Mouse (Mus musculus) layer of hippocampus, adult 18-20 months (tissue): ENCODE measurements around the gene Chrm1. TPM values are rescaled to one million over a fixed set of nuclear protein-coding genes. Genes with fewer than 3 reads are reported as not detected.
"Not testable (repeated sequence)": the region's sequence is repeated elsewhere in the genome, so short reads cannot be mapped to it uniquely, and the experiment has no call there.

Experiments used
- DNase-seq, 2 experiments: peaks; one replicate each; pipeline ENCODE4 v3.0.0; 2022; ENCODE audit warnings: low spot score in 2 of 2
- total RNA-seq, 2 experiments: library from RNA; stranded (reverse); gene quantifications; 2 replicates each; pipeline ENCODE4 v1.2.3; 2021

Chrm1 gene
- total RNA-seq, 2 experiments from 2014 or later: 178 to 184 TPM

GRCm38 (mm10) chr19:8715868-8716766 lies 52.5 kb downstream of the Chrm1 start:
- no peak for DNase-seq

GRCm38 (mm10) chr19:8716767-8717475 lies 53.3 kb downstream of the Chrm1 start:
- no peak for DNase-seq

- peak in 1 of 2 experiments; percentile 69 for DNase-seq
Observed at GRCm38 (mm10) chr19:8718357-8718756, 54.8 kb downstream of the Chrm1 start.

- DNase-seq: not testable (repeated sequence)
Observed at GRCm38 (mm10) chr19:8719037-8719436, 55.4 kb downstream of the Chrm1 start.

- DNase-seq: no peak
Observed at GRCm38 (mm10) chr19:8721378-8721777, 57.8 kb downstream of the Chrm1 start.

DNA sequence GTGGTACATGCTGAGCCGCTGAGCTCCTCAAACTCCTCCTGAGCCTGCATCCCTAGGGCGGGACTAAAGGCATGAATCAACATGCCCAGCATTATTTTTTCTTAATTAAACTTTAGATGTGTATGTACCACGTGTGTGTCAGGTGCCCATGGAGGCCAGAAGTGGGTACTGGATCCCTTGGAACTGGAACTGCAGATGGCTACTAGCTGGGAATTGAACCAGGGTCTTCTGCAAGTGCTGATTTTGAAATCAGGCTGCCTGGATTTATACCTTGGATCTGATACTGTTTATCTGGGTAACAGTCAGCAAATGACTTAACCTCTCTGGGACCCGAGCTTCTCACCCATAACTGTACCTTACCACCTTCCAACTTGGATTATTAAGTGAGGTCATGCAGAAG lies 58.4 kb downstream of the Chrm1 start:
- DNase-seq: no peak

DNA sequence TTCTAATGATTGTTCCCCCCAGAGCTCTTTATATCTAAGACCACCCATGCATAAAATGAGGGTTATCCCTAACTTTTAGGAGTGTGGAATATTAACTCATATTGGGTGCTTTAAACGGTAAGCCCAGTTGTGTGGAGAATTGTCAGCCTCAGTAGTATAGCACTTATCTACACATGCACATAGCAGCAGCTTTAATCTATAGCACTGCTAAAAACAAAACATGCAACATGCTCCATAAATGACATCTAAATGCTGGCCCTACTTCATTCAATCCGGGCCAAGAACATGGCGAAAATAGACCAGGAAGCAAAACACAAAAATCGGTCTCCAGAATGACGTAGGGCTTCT lies 58.9 kb downstream of the Chrm1 start:
- no peak for DNase-seq

DNA sequence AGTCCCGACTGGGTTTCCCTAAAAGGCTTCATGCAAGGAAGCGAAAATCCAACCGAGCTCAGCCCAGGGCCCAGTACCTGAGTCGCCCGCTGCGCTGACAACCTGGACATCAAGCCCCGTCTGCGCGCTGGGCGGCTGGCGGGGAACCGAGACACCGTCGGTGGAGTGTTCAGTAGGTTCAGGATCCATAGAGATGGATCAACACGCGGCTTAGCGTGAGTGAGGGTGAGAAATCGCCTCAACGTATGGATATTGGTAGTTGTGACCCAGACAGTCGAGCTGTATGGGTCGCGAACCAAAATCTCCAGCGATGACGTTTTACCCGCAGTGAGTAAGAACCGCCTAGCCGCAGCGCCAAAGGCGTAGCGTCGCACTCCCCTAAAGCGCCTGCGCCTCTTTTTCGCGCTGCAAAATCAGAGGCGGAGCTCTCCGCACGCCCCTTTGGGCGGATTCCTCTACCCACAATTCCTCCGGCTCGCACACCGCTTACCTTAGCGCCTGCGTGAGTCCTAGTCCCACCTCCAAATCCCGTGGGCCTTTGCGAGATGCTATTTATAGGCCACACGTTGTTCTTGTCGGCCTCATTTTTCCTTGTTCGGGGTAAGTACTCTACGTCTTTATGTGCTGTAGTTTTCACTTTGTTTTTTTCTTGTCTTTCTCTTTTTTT lies 59.5 kb downstream of the Chrm1 start, which contains the start of gene Slc3a2:
Gene Slc3a2, minus strand, starts transcription at position 463 of the 667 bp plus-strand sequence.
- DNase-seq: peak; percentile 98

- DNase-seq: no peak
Observed at GRCm38 (mm10) chr19:8723574-8724346, 60.2 kb downstream of the Chrm1 start.

DNA sequence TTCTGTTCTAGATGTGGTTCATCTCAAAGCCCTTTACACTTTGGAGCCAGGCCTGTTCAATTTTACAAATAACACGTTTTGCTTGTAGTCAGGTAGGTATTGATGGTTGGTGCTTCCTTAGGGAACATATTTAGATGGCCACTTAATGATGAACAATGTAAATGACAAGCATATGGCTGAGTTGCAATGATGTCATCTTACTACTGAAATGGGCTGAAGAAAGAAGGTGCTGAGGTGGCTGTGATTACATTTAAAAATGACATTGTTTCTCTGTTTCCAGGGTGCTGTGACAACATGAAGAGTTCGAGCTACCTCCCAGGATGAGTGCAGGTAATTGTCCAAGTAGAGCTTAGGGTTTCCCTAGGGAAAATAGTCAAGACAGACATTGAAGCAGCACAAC lies 60.8 kb downstream of the Chrm1 start:
- no peak for DNase-seq

- DNase-seq: no peak
Observed at GRCm38 (mm10) chr19:8725081-8725613, 61.6 kb downstream of the Chrm1 start.

GRCm38 (mm10) chr19:8726609-8727390 lies 63.2 kb downstream of the Chrm1 start:
- no peak for DNase-seq

DNA sequence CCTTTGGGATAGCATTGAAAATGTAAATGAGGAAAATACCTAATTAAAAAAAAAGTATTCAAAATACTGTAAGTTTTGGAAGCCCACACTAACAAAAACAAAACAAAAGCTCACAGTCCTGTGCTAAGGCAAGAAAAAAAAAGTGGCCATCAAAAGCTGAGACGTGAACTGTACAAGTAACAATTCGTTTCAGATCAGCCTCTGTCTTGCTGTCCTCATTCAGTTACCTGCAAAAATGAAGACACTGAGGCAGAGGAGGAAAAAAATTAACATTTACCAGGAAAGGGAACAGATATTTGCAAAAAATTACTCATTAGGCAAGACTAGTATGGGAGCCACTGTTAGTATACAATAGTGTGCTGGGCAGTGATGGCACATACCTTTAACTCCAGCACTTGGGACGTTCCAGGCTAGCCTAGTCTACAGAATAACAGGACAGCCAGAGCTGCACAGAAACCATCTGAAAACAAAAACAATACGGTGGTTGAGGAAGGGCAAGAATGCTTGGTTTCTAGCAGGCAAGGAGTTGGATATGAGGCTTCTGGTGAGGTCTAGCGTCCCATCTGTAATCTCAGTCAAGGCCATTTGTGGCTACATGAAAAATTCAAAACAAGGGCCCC lies 64.0 kb downstream of the Chrm1 start:
- no peak for DNase-seq

DNA sequence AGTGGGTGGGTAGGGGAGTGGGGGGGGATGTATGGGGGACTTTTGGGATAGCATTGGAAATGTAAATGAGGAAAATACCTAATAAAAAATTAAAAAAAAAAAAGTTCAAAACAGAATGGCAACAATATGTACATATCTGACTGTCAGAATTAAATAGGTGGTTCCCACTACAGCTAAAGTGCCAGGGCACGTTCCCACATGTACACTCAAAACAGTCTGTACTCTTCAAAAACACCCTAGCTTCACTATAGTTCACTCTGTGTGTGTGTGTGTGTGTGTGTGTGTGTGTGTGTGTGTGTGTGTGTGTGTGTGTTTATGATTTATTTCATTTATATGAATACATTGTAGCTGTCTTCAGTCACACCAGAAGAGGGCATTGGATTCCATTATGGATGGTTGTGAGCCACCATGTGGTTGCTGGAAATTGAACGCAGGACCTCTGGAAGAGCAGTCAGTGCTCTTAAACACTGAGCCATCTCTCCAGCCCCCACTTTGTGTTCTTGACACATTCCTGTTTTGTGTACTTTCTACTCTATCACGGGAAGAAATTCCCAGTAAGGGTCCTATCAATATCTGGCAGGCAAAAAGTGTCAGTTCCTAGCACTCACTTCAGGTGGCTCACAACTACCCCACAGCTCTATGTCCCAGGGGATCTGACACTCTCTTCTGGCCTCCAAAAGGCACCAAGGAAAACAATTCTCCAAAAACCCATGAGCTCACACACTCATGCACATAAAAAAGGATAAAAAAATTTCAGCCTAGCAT lies 64.9 kb downstream of the Chrm1 start:
- not testable (repeated sequence) for DNase-seq

Other genes starting within 250 kb of the Chrm1 start
- gene Slc22a8, start 72.5 kb upstream of the Chrm1 start, total RNA-seq: 1 to 10 TPM; 6.3 to 6.9 TPM
- 1 to 10 TPM; 1.6 to 2.1 TPM for gene Slc22a6, start 45.8 kb upstream of the Chrm1 start, total RNA-seq
- gene Slc3a2, start 59.6 kb downstream of the Chrm1 start, total RNA-seq: 100 to 1,000 TPM; 145 to 153 TPM
- gene Wdr74, start 72.0 kb downstream of the Chrm1 start, total RNA-seq: 10 to 100 TPM; 53.0 to 55.2 TPM
- gene 1700092M07Rik, start 76.9 kb downstream of the Chrm1 start, total RNA-seq: 1 to 10 TPM; 1.9 to 2.1 TPM
- 10 to 100 TPM; 59.5 to 63.6 TPM for gene Stx5a, start 77.6 kb downstream of the Chrm1 start, total RNA-seq
- 10 to 100 TPM; 94.5 to 95.3 TPM for gene Nxf1, start 93.3 kb downstream of the Chrm1 start, total RNA-seq
- gene Tmem223, start 107.2 kb downstream of the Chrm1 start, total RNA-seq: 10 to 100 TPM; 69.1 to 74.4 TPM
- 1 to 10 TPM; 8.6 to 9.6 TPM for gene Tmem179b, start 110.7 kb downstream of the Chrm1 start, total RNA-seq
- 10 to 100 TPM; 12.8 to 13.8 TPM for gene Taf6l, start 122.6 kb downstream of the Chrm1 start, total RNA-seq
- 100 to 1,000 TPM; 106 to 111 TPM for gene Polr2g, start 134.8 kb downstream of the Chrm1 start, total RNA-seq
- 1 to 10 TPM; 6.7 to 7.0 TPM for gene Zbtb3, start 138.8 kb downstream of the Chrm1 start, total RNA-seq
- gene Ttc9c, start 155.5 kb downstream of the Chrm1 start, total RNA-seq: 10 to 100 TPM; 39.9 to 41.1 TPM
- gene Hnrnpul2, start 156.2 kb downstream of the Chrm1 start, total RNA-seq: 100 to 1,000 TPM; 120 to 125 TPM
- gene AC129217.1, start 166.0 kb downstream of the Chrm1 start, total RNA-seq: not detected
- 10 to 100 TPM; 94.8 to 97.6 TPM for gene Bscl2, start 173.7 kb downstream of the Chrm1 start, total RNA-seq
- gene Gng3, start 175.4 kb downstream of the Chrm1 start, total RNA-seq: 100 to 1,000 TPM; 153 TPM
- gene Lrrn4cl, start 187.0 kb downstream of the Chrm1 start, total RNA-seq: under 1 TPM; 0.42 to 0.68 TPM
- 100 to 1,000 TPM; 103 to 109 TPM for gene Ubxn1, start 207.7 kb downstream of the Chrm1 start, total RNA-seq
- gene Uqcc3, start 217.1 kb downstream of the Chrm1 start, total RNA-seq: 10 to 100 TPM; 30.2 to 30.4 TPM
- gene Lbhd1, start 219.9 kb downstream of the Chrm1 start, total RNA-seq: 1 to 10 TPM; 4.6 to 7.6 TPM
- gene Gm49403, start 220.1 kb downstream of the Chrm1 start, total RNA-seq: not detected
- gene 1810009A15Rik, start 225.1 kb downstream of the Chrm1 start, total RNA-seq: 10 to 100 TPM; 24.2 to 30.3 TPM
- 1 to 10 TPM; 2.4 to 5.1 TPM for gene Gm49416, start 225.1 kb downstream of the Chrm1 start, total RNA-seq
- gene Ints5, start 229.2 kb downstream of the Chrm1 start, total RNA-seq: 10 to 100 TPM; 25.6 to 26.3 TPM
- 100 to 1,000 TPM; 104 to 112 TPM for gene Ganab, start 234.3 kb downstream of the Chrm1 start, total RNA-seq